Mouse (Mus musculus) cerebellum, adult 2 months (tissue): ENCODE results near the gene Sept14.

Experiments
- CTCF ChIP-seq: fragments of 200-500 bp; IDR thresholded peaks from 2 replicates; pipeline ENCODE4 v1.5.1; 2011; ENCODE audit warnings: low read depth, mild to moderate bottlenecking, control low read depth, low read length, moderate library complexity, borderline replicate concordance; ENCODE audit not compliant: insufficient read depth
- POLR2A ChIP-seq: fragments of 200-500 bp; IDR thresholded peaks from 2 replicates; pipeline ENCODE4 v1.6.1; 2011; ENCODE audit warnings: low read length, control low read depth, borderline replicate concordance; ENCODE audit not compliant: insufficient read depth

- TF ChIP-seq POLR2A (no peak), CTCF (no peak)
These were observed 34.7 kb upstream of the Sept14 start for GRCm38 (mm10) chr5:129742903-129743488.
